Mouse (Mus musculus) cortical plate, adult 2 months (tissue): ENCODE results near the gene Ms4a4b.

ENCODE experiments used
- CTCF ChIP-seq: fragments of 200-500 bp; IDR thresholded peaks from 2 replicates; pipeline ENCODE4 v1.5.1; 2011; ENCODE audit warnings: mild to moderate bottlenecking, control low read depth, low read length; ENCODE audit not compliant: insufficient read depth; ENCODE audit errors: extremely low read depth
- POLR2A ChIP-seq: fragments of 200-500 bp; IDR thresholded peaks from 2 replicates; pipeline ENCODE4 v1.6.1; 2011; ENCODE audit warnings: mild to moderate bottlenecking, low read length, control low read depth; ENCODE audit not compliant: insufficient read depth; ENCODE audit errors: extremely low read depth

- TF ChIP-seq CTCF (no peak), POLR2A (no peak)
Measured at GRCm38 (mm10) chr19:11504857-11505256, 61.5 kb downstream of the Ms4a4b start.
